Mouse (Mus musculus) limb, embryonic 15.5 days (tissue): ENCODE results near the gene Htt. TPM values are rescaled to one million over a fixed set of nuclear protein-coding genes. Genes with fewer than 3 reads are reported as not detected.

Experiments
- ATAC-seq: fragments of 200-750 bp; cut with Nextera tagmentation; 2 replicates; pipeline ENCODE4 v1.8.0; 2017; ENCODE audit warnings: low read depth, moderate TSS enrichment; ENCODE audit not compliant: insufficient number of reproducible peaks, low FRiP score, low TSS enrichment
- H3K27ac ChIP-seq: fragments of 300-500 bp; sonication (generic); 2 replicates; pipeline ENCODE4 v1.5.1; 2015; ENCODE audit warnings: moderate library complexity, mild to moderate bottlenecking, inconsistent platforms
- H3K27me3 ChIP-seq: fragments of 300-500 bp; sonication (generic); 2 replicates; pipeline ENCODE4 v1.6.1; 2015; ENCODE audit warnings: inconsistent platforms
- H3K36me3 ChIP-seq: fragments of 300-500 bp; sonication (generic); 2 replicates; pipeline ENCODE4 v1.6.1; 2015; ENCODE audit warnings: inconsistent platforms
- H3K4me1 ChIP-seq: fragments of 300-500 bp; sonication (generic); 2 replicates; pipeline ENCODE4 v1.6.1; 2015; ENCODE audit warnings: inconsistent platforms
- H3K4me2 ChIP-seq: fragments of 300-500 bp; sonication (generic); 2 replicates; pipeline ENCODE4 v1.6.1; 2015; ENCODE audit warnings: mild to moderate bottlenecking, inconsistent platforms
- H3K4me3 ChIP-seq: fragments of 300-500 bp; sonication (generic); 2 replicates; pipeline ENCODE4 v1.5.1; 2015; ENCODE audit warnings: mild to moderate bottlenecking, inconsistent platforms
- H3K9ac ChIP-seq: fragments of 300-500 bp; sonication (generic); 2 replicates; pipeline ENCODE4 v1.6.1; 2015; ENCODE audit warnings: inconsistent platforms
- H3K9me3 ChIP-seq: fragments of 300-500 bp; sonication (generic); 2 replicates; pipeline ENCODE4 v1.6.1; 2016; ENCODE audit warnings: inconsistent platforms
- WGBS: fragments of 180-500 bp; shearing (Covaris S2); methylation state at CpG from one replicate; pipeline ENCODE4 v1.1.7; 2015; 5-methylcytosine and 5-hydroxymethylcytosine counted together
- polyA plus RNA-seq: library from polyadenylated mRNA; unstranded; fragments of >200 nt; fragmentation: Nextera tagmentation; extraction: Ambion mirVana; gene quantifications from 2 replicates; pipeline ENCODE4 v1.2.1, GENCODE M21; 2015

The Htt gene
- polyA plus RNA-seq, 1 experiment from 2014 or later = 11.3 TPM

DNA sequence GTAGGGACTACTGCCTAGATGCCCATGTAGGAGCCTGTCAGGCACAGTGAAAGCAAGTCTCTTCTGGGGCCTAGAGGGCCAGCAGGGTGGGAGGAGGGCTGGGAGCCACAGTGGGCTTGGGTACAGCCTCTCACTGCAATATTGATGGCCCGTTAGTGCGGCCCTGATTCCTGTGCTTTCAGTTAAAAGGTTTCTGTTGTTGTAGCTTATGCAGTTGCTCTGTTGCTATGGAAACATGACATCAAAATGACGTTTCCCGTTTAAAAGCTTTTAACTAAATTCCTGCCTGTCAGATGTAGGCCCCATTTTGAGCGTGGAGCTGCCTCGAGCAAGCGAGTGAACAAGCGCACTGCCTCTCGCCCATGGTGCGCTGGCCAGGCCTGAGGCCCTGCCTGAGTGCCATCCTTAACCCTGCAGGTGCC lies 155.7 kb downstream of the Htt start:
- Histone ChIP-seq H3K9ac (no peak overlapping the region), H3K9me3 (no peaks in the 10 kb centered on the region), H3K4me1 (no peaks in the 10 kb centered on the region), H3K36me3 (peaks cover 4% of the 10 kb centered on the region), H3K27me3 (no peaks in the 10 kb centered on the region), H3K4me3 (no peak overlapping the region), H3K4me2 (no peak overlapping the region), H3K27ac (no peak overlapping the region)
- ATAC-seq = no peak
- 42% methylated on average over 10 of the region's 10 CpGs for WGBS

GRCm38 (mm10) chr5:34918785-34919184 lies 157.2 kb downstream of the Htt start:
- Histone ChIP-seq H3K4me1 (no peaks in the 10 kb centered on the region), H3K36me3 (peaks cover 8% of the 10 kb centered on the region), H3K4me3 (no peak overlapping the region), H3K9me3 (no peaks in the 10 kb centered on the region), H3K27me3 (no peaks in the 10 kb centered on the region), H3K9ac (no peak overlapping the region), H3K27ac (no peak overlapping the region), H3K4me2 (no peak overlapping the region)
- no peak for ATAC-seq
- 84% methylated on average over 3 of the region's 3 CpGs for WGBS

GRCm38 (mm10) chr5:34922531-34922930 lies 161.0 kb downstream of the Htt start:
- no peak overlapping the region for H3K4me2 ChIP-seq
- H3K36me3 ChIP-seq = peaks cover 22% of the 10 kb centered on the region
- no peaks in the 10 kb centered on the region for H3K27me3 ChIP-seq
- H3K4me3 ChIP-seq = no peak overlapping the region
- 41% methylated on average over 6 of the region's 6 CpGs for WGBS
- no peaks in the 10 kb centered on the region for H3K9me3 ChIP-seq
- no peak overlapping the region for H3K27ac ChIP-seq
- no peaks in the 10 kb centered on the region for H3K4me1 ChIP-seq
- no peak for ATAC-seq
- no peak overlapping the region for H3K9ac ChIP-seq

DNA sequence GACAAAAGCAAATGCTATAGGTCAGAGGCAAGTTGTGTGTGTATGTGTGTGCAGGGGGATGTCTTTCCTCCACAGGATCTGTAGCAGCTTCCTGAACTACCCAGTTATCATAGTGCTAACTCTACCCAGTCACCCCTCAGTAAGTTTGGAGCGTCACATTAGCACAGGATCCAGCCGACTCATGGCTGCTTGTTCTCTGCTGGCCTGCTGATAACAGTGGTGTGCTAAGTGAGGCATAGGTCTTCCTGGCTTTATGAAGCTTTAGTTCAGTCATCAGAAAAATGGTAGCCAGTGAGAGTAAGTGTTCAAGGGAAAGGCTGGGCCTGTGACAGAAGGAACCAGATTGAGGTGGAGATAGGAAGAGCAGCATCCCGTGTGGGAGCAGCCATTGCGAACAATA lies 162.4 kb downstream of the Htt start:
- Histone ChIP-seq H3K27me3 (no peaks in the 10 kb centered on the region), H3K4me2 (no peak overlapping the region), H3K27ac (no peak overlapping the region), H3K9ac (no peak overlapping the region), H3K36me3 (peaks cover 22% of the 10 kb centered on the region), H3K4me3 (no peak overlapping the region), H3K9me3 (no peaks in the 10 kb centered on the region), H3K4me1 (no peaks in the 10 kb centered on the region)
- ATAC-seq = no peak
- WGBS = 90% methylated on average over 4 of the region's 4 CpGs

- H3K4me3 ChIP-seq = no peak overlapping the region
- H3K36me3 ChIP-seq = peaks cover 22% of the 10 kb centered on the region
- 85% methylated on average over 7 of the region's 7 CpGs for WGBS
- no peak for ATAC-seq
- H3K9ac ChIP-seq = no peak overlapping the region
- H3K27me3 ChIP-seq = no peaks in the 10 kb centered on the region
- no peaks in the 10 kb centered on the region for H3K4me1 ChIP-seq
- no peak overlapping the region for H3K4me2 ChIP-seq
- H3K27ac ChIP-seq = no peak overlapping the region
- H3K9me3 ChIP-seq = no peaks in the 10 kb centered on the region
Measured at GRCm38 (mm10) chr5:34924519-34924918, 163.0 kb downstream of the Htt start.

GRCm38 (mm10) chr5:34927648-34928047 lies 166.1 kb downstream of the Htt start:
- Histone ChIP-seq H3K36me3 (peaks cover 22% of the 10 kb centered on the region), H3K27me3 (no peaks in the 10 kb centered on the region), H3K4me1 (peaks cover 17% of the 10 kb centered on the region), H3K9ac (no peak overlapping the region), H3K27ac (no peak overlapping the region), H3K9me3 (no peaks in the 10 kb centered on the region), H3K4me2 (no peak overlapping the region), H3K4me3 (no peak overlapping the region)
- no peak for ATAC-seq
- 93% methylated on average over 4 of the region's 4 CpGs for WGBS

DNA sequence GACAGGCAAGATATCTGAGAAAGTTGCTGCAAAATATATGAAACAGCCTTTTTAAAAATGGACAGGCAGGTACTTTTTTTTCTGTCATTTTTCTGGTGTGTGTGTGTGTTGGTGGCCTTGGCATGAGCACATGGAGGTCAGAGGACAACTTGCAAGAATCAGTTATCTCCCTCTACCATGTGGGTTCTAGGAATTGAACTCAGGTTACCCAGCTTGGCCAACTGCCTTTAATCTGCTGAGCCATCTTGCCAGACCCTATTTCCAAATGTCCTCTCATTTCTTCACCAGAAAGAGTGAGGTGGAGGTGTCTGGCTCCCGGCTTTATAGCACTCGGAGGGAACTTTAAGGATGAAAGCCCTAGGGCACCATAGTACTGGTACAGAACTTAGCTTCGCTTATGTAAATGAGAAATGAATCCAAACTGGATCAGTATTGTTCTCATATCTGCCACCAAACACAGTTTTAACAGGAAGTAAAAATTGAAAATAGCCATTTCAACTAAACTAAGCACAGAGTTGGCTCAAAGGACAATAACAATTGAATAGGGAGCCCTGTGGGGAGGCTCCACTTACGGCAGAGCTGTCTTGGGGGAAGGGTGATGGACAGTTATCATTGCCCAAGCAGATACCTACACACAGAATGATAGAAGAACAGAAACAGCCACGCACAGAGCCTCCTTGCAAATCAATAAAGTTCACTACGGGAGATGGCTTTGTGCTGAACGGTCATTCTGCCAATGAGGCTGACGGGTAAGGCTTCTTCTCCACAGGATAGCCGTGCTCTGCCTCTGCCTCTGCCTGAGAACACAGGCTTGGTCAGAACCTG lies 168.8 kb downstream of the Htt start:
- H3K36me3 ChIP-seq = peaks cover 5% of the 10 kb centered on the region; the same call in 1 of the 2 replicates
- no peak overlapping the region; the same call in 1 of the 2 replicates for H3K27ac ChIP-seq
- H3K4me3 ChIP-seq = no peak overlapping the region
- no peaks in the 10 kb centered on the region for H3K9me3 ChIP-seq
- no peak overlapping the region for H3K4me2 ChIP-seq
- no peaks in the 10 kb centered on the region for H3K27me3 ChIP-seq
- peaks cover 17% of the 10 kb centered on the region for H3K4me1 ChIP-seq
- no peak for ATAC-seq
- 78% methylated on average over 9 of the region's 9 CpGs for WGBS
- H3K9ac ChIP-seq = no peak overlapping the region

GRCm38 (mm10) chr5:34931091-34931490 lies 169.6 kb downstream of the Htt start:
- no peaks in the 10 kb centered on the region for H3K27me3 ChIP-seq
- H3K9me3 ChIP-seq = no peaks in the 10 kb centered on the region
- no peak overlapping the region for H3K4me3 ChIP-seq
- H3K4me1 ChIP-seq = peaks cover 17% of the 10 kb centered on the region
- no peak for ATAC-seq
- H3K9ac ChIP-seq = no peak overlapping the region
- peak overlapping the region; percentile 73; the same call in 1 of the 2 replicates for H3K27ac ChIP-seq
- no peaks in the 10 kb centered on the region for H3K36me3 ChIP-seq
- no peak overlapping the region for H3K4me2 ChIP-seq
- 35% methylated on average over 2 of the region's 2 CpGs for WGBS

DNA sequence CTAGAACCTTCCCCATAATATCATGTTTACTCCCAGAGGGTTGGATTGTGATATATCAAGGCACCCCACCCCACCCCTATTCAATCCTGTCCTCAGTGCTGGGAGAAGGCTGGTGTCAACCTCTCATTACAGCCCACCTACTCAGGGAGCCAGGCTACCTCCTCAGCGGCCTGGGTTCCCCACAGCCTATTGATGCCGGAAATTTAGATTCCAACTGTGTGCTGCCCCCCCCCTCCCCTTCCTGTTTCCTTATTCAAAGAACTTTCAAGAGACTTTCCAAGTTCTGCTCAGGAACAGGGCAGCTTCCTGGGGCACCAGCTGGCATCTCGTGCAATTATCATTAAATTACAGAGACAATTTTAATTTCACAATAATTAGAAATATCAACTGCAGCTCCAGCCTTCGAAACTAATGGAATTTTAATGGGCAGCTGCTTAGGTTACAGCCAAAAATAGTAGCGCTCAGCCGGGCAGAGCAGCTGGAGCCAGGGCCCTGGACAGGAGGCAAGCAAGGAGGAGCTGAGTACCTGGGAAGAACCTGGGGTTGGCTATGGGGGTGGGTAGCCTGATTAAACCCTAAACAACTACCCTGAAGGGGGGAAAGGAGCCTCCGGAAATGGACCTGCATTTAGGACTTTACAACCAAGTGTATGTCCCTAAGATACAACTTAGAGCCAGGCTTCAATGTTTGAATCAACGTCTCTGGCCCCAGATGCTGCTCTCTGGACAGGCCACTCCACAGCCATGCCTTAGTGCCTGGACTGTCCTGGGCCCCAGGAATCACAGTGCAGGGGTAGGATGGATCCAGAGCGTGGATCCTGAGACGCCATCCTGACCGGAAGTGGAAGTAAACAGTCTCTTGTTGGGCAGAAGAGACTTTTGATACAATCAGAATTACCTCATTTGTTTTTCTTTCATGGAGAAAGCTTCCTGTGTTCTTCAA lies 170.2 kb downstream of the Htt start:
- peaks cover 17% of the 10 kb centered on the region for H3K4me1 ChIP-seq
- no peaks in the 10 kb centered on the region for H3K36me3 ChIP-seq
- 30% methylated on average over 11 of the region's 11 CpGs for WGBS
- H3K9ac ChIP-seq = no peak overlapping the region
- H3K4me2 ChIP-seq = no peak overlapping the region
- H3K9me3 ChIP-seq = no peaks in the 10 kb centered on the region
- ATAC-seq = no peak
- H3K27ac ChIP-seq = peak overlapping the region; percentile 73
- H3K4me3 ChIP-seq = no peak overlapping the region
- no peaks in the 10 kb centered on the region for H3K27me3 ChIP-seq

DNA sequence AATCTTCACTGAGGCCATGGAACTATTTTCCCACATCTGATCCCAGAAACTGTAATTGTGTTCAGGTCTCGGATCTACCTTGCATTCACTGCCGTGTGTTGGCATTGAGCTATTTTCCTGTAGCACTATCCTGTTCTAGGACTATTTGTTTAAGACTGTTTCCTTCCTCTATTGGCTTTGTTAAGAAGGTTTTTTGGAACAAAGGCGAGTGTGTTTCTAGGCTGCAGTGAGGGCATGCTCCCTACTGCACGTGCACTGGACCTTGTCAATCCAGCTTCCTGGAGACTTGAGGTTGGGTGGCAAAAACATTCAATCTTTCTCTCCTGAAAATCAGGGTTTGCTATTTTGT lies 170.9 kb downstream of the Htt start:
- Histone ChIP-seq H3K27ac (peak overlapping the region; percentile 73; the same call in 1 of the 2 replicates), H3K36me3 (no peaks in the 10 kb centered on the region), H3K27me3 (no peaks in the 10 kb centered on the region), H3K9me3 (no peaks in the 10 kb centered on the region), H3K4me2 (no peak overlapping the region), H3K4me3 (no peak overlapping the region), H3K9ac (no peak overlapping the region), H3K4me1 (peaks cover 17% of the 10 kb centered on the region)
- no peak for ATAC-seq
- 56% methylated on average over 4 of the region's 4 CpGs for WGBS

GRCm38 (mm10) chr5:34933461-34933860 lies 171.9 kb downstream of the Htt start:
- WGBS = 95% methylated on average over 1 of the region's 1 CpGs
- Histone ChIP-seq H3K9ac (no peak overlapping the region), H3K36me3 (no peaks in the 10 kb centered on the region), H3K4me2 (no peak overlapping the region), H3K9me3 (no peaks in the 10 kb centered on the region), H3K4me3 (no peak overlapping the region), H3K27me3 (no peaks in the 10 kb centered on the region), H3K4me1 (peaks cover 17% of the 10 kb centered on the region), H3K27ac (no peak overlapping the region)
- no peak for ATAC-seq
